Mouse (Mus musculus) hindbrain, postnatal 0 days (tissue): ENCODE results near the gene Abcb9. TPM values are rescaled to one million over a fixed set of nuclear protein-coding genes. Genes with fewer than 3 reads are reported as not detected.
A peak's percentile ranks its signal among the peaks of the same experiment; 100 is the strongest.

Experiments used
- ATAC-seq: fragments of 200-750 bp; cut with Nextera tagmentation; 2 replicates; pipeline ENCODE4 v1.8.0; 2017; ENCODE audit warnings: mild to moderate bottlenecking, moderate TSS enrichment, moderate library complexity
- DNase-seq: peaks from one replicate; pipeline ENCODE4 v3.0.0-alpha.2; 2015; ENCODE audit warnings: low spot score
- H3K27ac ChIP-seq: fragments of 300-500 bp; sonication (generic); 2 replicates; pipeline ENCODE4 v1.5.1; 2014; ENCODE audit warnings: mild to moderate bottlenecking
- H3K27me3 ChIP-seq: fragments of 300-500 bp; sonication (generic); 2 replicates; pipeline ENCODE4 v1.6.1; 2014; ENCODE audit warnings: low read length, mixed read lengths; ENCODE audit not compliant: insufficient read depth
- H3K36me3 ChIP-seq: fragments of 300-500 bp; sonication (generic); 2 replicates; pipeline ENCODE4 v1.6.1; 2014; ENCODE audit warnings: low read length, mixed read lengths; ENCODE audit not compliant: insufficient read depth
- H3K4me1 ChIP-seq: fragments of 300-500 bp; sonication (generic); 2 replicates; pipeline ENCODE4 v1.6.1; 2014; ENCODE audit warnings: antibody characterized with exemption, low read length, mixed read lengths; ENCODE audit not compliant: insufficient read depth
- H3K4me2 ChIP-seq: fragments of 300-500 bp; sonication (generic); 2 replicates; pipeline ENCODE4 v1.6.1; 2014; ENCODE audit warnings: low read depth, mild to moderate bottlenecking, low read length, moderate library complexity, mixed read lengths
- H3K4me3 ChIP-seq: fragments of 300-500 bp; sonication (generic); 2 replicates; pipeline ENCODE4 v1.5.1; 2014; ENCODE audit warnings: low read length
- H3K9ac ChIP-seq: fragments of 300-500 bp; sonication (generic); replicated peaks from 2 replicates; pipeline ENCODE4 v1.6.1; 2014; ENCODE audit warnings: mild to moderate bottlenecking, low read length, moderate library complexity, mixed read lengths
- H3K9me3 ChIP-seq: fragments of 300-500 bp; sonication (generic); 2 replicates; pipeline ENCODE4 v1.6.1; 2016; ENCODE audit warnings: low read length, mixed read lengths
- CTCF ChIP-seq: IDR thresholded peaks from 2 replicates; pipeline ENCODE4 v1.5.1; 2016; ENCODE audit warnings: antibody characterized with exemption, control low read depth, low read depth
- WGBS: fragments of 180-500 bp; shearing (Covaris S2); extraction: QIAGEN DNeasy Blood & Tissue Kit; methylation state at CpG from one replicate; pipeline ENCODE4 v1.1.7; 2014; 5-methylcytosine and 5-hydroxymethylcytosine counted together
- polyA plus RNA-seq: library from polyadenylated mRNA; unstranded; fragments of >200 nt; fragmentation: Nextera tagmentation; extraction: Ambion mirVana; gene quantifications from 2 replicates; pipeline ENCODE4 v1.2.1, GENCODE M21; 2015
- total RNA-seq: library from RNA; depleted of rRNA; stranded (reverse); fragments of >200 nt; gene quantifications from 2 replicates; pipeline ENCODE4 v1.2.3, GENCODE M21; 2014

Abcb9 gene
- total and polyA plus RNA-seq, 2 experiments from 2014 or later = 30.8 to 69.3 TPM

GRCm38 (mm10) chr5:124095077-124095581 lies 469 bp downstream of the Abcb9 start:
- Histone ChIP-seq H3K4me1 (no peaks in the 10 kb centered on the region), H3K27ac (peak overlapping the region; percentile 63), H3K36me3 (no peaks in the 10 kb centered on the region), H3K9ac (peak overlapping the region; percentile 61), H3K4me3 (peak overlapping the region; percentile 44), H3K4me2 (peak overlapping the region; percentile 61), H3K9me3 (no peaks in the 10 kb centered on the region), H3K27me3 (no peaks in the 10 kb centered on the region)
- 10% methylated on average over 18 of the region's 19 CpGs for WGBS
- peak; percentile 66 for ATAC-seq
- DNase-seq = no peak
- peak; percentile 26; the same call in 1 of the 2 replicates for TF ChIP-seq CTCF

GRCm38 (mm10) chr5:124093852-124094604 lies 1.6 kb downstream of the Abcb9 start:
- TF ChIP-seq CTCF = no peak
- DNase-seq (no peak), ATAC-seq (no peak)
- H3K4me1 ChIP-seq = no peaks in the 10 kb centered on the region
- no peaks in the 10 kb centered on the region for H3K9me3 ChIP-seq
- peak overlapping the region; percentile 1; the same call in 1 of the 2 replicates for H3K4me3 ChIP-seq
- no peaks in the 10 kb centered on the region for H3K36me3 ChIP-seq
- 87% methylated on average over 12 of the region's 12 CpGs for WGBS
- H3K27me3 ChIP-seq = no peaks in the 10 kb centered on the region
- H3K9ac ChIP-seq = no peak overlapping the region
- no peak overlapping the region for H3K27ac ChIP-seq
- H3K4me2 ChIP-seq = peak overlapping the region; percentile 61

DNA sequence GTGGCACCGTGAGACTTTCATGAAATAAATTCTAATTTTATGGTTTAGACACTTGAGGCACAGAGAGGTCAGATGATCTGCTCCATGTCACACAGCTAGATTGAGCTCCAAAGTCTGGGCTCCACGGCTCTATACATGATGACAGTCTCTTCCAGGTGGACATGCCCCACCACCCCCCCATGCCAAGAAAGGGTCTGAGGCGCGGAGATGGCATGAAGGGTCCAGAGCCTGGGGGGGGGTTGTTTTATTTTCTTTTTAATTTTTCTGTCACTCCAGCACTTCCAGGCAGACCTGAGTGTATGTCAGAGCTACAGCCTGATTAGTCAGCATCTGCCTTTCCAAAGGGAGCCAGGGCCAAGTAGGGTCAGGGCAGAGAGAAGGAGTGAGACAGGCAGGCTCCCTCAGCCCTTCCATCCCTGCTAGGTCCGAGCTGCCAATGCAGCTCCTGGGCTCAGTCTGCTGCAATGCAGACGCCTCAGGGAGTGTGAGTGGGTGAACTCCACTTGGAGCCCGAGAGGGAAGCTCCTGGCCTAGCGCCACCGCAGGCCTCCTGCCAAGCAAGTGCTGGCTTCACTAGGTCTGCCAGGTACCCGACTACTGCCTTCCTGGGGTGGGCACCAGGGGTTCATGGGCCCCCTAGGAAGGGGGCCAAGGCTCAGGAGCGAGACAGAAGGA lies 2.3 kb downstream of the Abcb9 start:
- no peak for TF ChIP-seq CTCF
- ATAC-seq = no peak
- H3K4me3 ChIP-seq = no peak overlapping the region
- peak; percentile 45 for DNase-seq
- H3K27me3 ChIP-seq = no peaks in the 10 kb centered on the region
- 61% methylated on average over 11 of the region's 11 CpGs for WGBS
- H3K27ac ChIP-seq = no peak overlapping the region
- no peaks in the 10 kb centered on the region for H3K4me1 ChIP-seq
- H3K9me3 ChIP-seq = no peaks in the 10 kb centered on the region
- H3K9ac ChIP-seq = peak overlapping the region; percentile 13; the same call in 1 of the 2 replicates
- H3K4me2 ChIP-seq = no peak overlapping the region
- no peaks in the 10 kb centered on the region for H3K36me3 ChIP-seq

DNA sequence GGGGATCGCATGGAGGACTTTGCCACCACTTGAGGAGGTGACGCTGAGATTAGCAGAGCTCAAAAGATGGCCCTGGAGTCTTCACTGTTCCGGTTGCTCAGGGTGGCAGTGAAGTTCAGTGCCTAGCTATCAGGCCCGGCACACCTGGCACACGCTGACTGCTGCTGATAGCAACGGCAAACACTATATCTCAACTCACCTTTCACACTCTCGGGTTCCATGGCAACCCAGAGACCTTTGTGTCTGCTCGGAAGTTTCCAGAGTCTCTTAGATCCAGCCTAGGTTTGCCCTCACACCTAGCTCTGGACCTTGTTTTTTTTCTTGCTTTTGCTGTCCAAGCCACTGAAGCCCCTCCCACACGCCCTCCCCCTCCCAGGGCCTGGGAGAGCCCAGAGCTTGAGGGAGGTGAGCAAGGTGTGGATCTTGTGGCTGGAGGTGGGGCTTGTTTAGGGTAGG lies 3.6 kb downstream of the Abcb9 start:
- Histone ChIP-seq H3K4me2 (no peak overlapping the region), H3K9me3 (no peaks in the 10 kb centered on the region), H3K4me1 (no peaks in the 10 kb centered on the region), H3K27me3 (no peaks in the 10 kb centered on the region), H3K36me3 (no peaks in the 10 kb centered on the region), H3K27ac (no peak overlapping the region), H3K4me3 (no peak overlapping the region), H3K9ac (no peak overlapping the region)
- WGBS = 69% methylated on average over 9 of the region's 9 CpGs
- DNase-seq = no peak
- no peak for TF ChIP-seq CTCF
- ATAC-seq = no peak

- 84% methylated on average over 20 of the region's 23 CpGs for WGBS
- H3K4me3 ChIP-seq = no peak overlapping the region
- no peaks in the 10 kb centered on the region for H3K36me3 ChIP-seq
- no peaks in the 10 kb centered on the region for H3K27me3 ChIP-seq
- ATAC-seq = no peak
- no peak overlapping the region for H3K9ac ChIP-seq
- DNase-seq = no peak
- no peak overlapping the region for H3K4me2 ChIP-seq
- TF ChIP-seq CTCF = no peak
- H3K27ac ChIP-seq = no peak overlapping the region
- H3K9me3 ChIP-seq = no peaks in the 10 kb centered on the region
- H3K4me1 ChIP-seq = no peaks in the 10 kb centered on the region
Observed at GRCm38 (mm10) chr5:124089868-124090267, 5.7 kb downstream of the Abcb9 start.

- Histone ChIP-seq H3K36me3 (no peaks in the 10 kb centered on the region), H3K4me2 (no peak overlapping the region), H3K27ac (no peak overlapping the region), H3K9ac (no peak overlapping the region), H3K27me3 (no peaks in the 10 kb centered on the region), H3K4me1 (no peaks in the 10 kb centered on the region), H3K4me3 (no peak overlapping the region), H3K9me3 (no peaks in the 10 kb centered on the region)
- 88% methylated on average over 4 of the region's 4 CpGs for WGBS
- DNase-seq = no peak
- ATAC-seq = no peak
- no peak for TF ChIP-seq CTCF
Observed at GRCm38 (mm10) chr5:124086876-124087275, 8.7 kb downstream of the Abcb9 start.
